Mouse (Mus musculus) intestine, postnatal 0 days (tissue): ENCODE results near the gene Mypn. TPM values are rescaled to one million over a fixed set of nuclear protein-coding genes. Genes with fewer than 3 reads are reported as not detected.

ENCODE experiments used
- ATAC-seq: fragments of 200-750 bp; cut with Nextera tagmentation; 2 replicates; pipeline ENCODE4 v1.8.0; 2017; ENCODE audit warnings: mild to moderate bottlenecking, moderate TSS enrichment, moderate library complexity
- H3K27ac ChIP-seq: fragments of 300-500 bp; sonication (generic); 2 replicates; pipeline ENCODE4 v1.5.1; 2014; ENCODE audit warnings: mild to moderate bottlenecking, low read depth, low read length, moderate library complexity
- H3K27me3 ChIP-seq: fragments of 300-500 bp; sonication (generic); replicated peaks from 2 replicates; pipeline ENCODE4 v1.6.1; 2014; ENCODE audit warnings: low read length, mixed read lengths; ENCODE audit not compliant: control insufficient read depth, insufficient read depth
- H3K36me3 ChIP-seq: fragments of 300-500 bp; sonication (generic); 2 replicates; pipeline ENCODE4 v1.6.1; 2014; ENCODE audit warnings: mild to moderate bottlenecking, moderate library complexity; ENCODE audit not compliant: control insufficient read depth, insufficient read depth
- H3K4me1 ChIP-seq: fragments of 300-500 bp; sonication (generic); replicated peaks from 2 replicates; pipeline ENCODE4 v1.6.1; 2014; ENCODE audit warnings: antibody characterized with exemption, low read length, mixed read lengths; ENCODE audit not compliant: control insufficient read depth, insufficient read depth
- H3K4me2 ChIP-seq: fragments of 300-500 bp; sonication (generic); replicated peaks from 2 replicates; pipeline ENCODE4 v1.6.1; 2014; ENCODE audit warnings: low read depth, mild to moderate bottlenecking, moderate library complexity
- H3K4me3 ChIP-seq: fragments of 300-500 bp; sonication (generic); 2 replicates; pipeline ENCODE4 v1.5.1; 2014; ENCODE audit warnings: low read depth, low read length
- H3K9ac ChIP-seq: fragments of 300-500 bp; sonication (generic); 2 replicates; pipeline ENCODE4 v1.6.1; 2014; ENCODE audit warnings: mild to moderate bottlenecking, low read depth, low read length
- H3K9me3 ChIP-seq: fragments of 300-500 bp; sonication (generic); 2 replicates; pipeline ENCODE4 v1.6.1; 2016; ENCODE audit warnings: mixed run types; ENCODE audit not compliant: control insufficient read depth
- CTCF ChIP-seq: sonication (generic); IDR thresholded peaks from 2 replicates; pipeline ENCODE4 v1.5.1; 2016; ENCODE audit warnings: low read depth, mild to moderate bottlenecking, control low read depth, antibody characterized with exemption, moderate library complexity
- WGBS: fragments of 180-500 bp; shearing (Covaris S2); extraction: QIAGEN DNeasy Blood & Tissue Kit; methylation state at CpG from one replicate; pipeline ENCODE4 v1.1.7; 2014; 5-methylcytosine and 5-hydroxymethylcytosine counted together
- polyA plus RNA-seq: library from polyadenylated mRNA; unstranded; fragments of >200 nt; fragmentation: Nextera tagmentation; extraction: Ambion mirVana; gene quantifications from 2 replicates; pipeline ENCODE4 v1.2.1, GENCODE M21; 2015

Mypn gene
- polyA plus RNA-seq, 1 experiment from 2014 or later = 0.03 TPM

DNA sequence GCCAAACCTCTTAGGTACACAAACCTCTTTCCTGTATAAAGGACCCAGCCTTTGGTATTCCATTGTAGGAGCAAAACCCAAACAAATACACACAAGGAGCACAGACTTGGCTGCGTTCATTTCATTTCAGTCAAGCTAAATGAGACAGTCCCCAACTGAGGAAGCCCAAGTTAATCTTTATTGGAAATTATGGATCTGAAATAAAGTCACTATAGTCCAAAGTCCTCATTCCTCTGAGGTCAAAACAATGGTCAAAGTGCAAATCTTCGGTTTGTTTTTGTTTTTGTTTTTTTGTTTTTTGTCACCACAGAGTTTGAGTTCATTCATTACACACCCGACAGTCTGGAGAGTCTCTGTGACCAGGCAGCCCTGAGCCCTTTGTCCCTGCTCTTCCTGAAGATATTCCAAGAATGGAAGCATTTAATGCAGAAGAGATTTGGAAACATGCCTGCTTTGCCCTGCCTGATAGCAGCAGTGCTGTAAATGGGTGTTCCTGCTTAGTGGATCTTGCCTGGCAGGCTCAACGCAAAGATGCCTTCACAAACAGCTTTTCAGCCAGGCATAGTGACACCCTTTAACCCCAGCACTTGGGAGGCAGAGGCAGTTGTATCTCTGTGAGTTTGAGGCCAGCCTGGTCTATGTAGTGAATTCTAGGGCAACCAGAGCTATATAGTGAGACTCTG lies 47.9 kb downstream of the Mypn start:
- no peak overlapping the region for H3K4me3 ChIP-seq
- no peak overlapping the region for H3K9ac ChIP-seq
- H3K27ac ChIP-seq = no peak overlapping the region
- no peak for ATAC-seq
- WGBS = 50% methylated on average over 4 of the region's 4 CpGs
- H3K36me3 ChIP-seq = no peaks in the 10 kb centered on the region
- H3K4me1 ChIP-seq = no peaks in the 10 kb centered on the region
- no peaks in the 10 kb centered on the region for H3K9me3 ChIP-seq
- H3K27me3 ChIP-seq = no peaks in the 10 kb centered on the region
- no peak overlapping the region for H3K4me2 ChIP-seq
- TF ChIP-seq CTCF = no peak

DNA sequence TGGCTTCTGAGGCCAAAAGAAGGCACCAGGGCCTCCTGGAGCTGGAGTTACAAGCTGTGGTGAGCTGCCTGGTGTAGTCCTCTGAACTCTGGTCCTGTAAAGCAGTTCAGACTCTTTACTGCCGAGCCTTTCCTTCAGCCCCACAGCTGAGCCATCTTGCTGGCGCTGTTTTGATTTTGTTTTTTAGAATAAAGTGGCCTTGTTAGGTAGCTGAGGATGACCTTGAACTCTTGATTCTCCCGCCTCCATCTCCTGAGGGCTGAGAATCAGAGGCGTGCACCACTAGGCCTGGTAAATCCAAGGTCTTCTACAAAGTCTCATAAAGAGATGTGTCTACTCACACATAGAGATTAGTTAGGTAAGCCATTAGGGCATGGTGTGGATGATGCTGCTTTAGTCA lies 49.0 kb downstream of the Mypn start:
- ATAC-seq = no peak
- Histone ChIP-seq H3K27me3 (no peaks in the 10 kb centered on the region), H3K4me1 (no peaks in the 10 kb centered on the region), H3K27ac (no peak overlapping the region), H3K9me3 (no peaks in the 10 kb centered on the region), H3K4me3 (no peak overlapping the region), H3K9ac (no peak overlapping the region), H3K36me3 (no peaks in the 10 kb centered on the region), H3K4me2 (no peak overlapping the region)
- WGBS = 84% methylated on average over 4 of the region's 4 CpGs
- no peak for TF ChIP-seq CTCF

DNA sequence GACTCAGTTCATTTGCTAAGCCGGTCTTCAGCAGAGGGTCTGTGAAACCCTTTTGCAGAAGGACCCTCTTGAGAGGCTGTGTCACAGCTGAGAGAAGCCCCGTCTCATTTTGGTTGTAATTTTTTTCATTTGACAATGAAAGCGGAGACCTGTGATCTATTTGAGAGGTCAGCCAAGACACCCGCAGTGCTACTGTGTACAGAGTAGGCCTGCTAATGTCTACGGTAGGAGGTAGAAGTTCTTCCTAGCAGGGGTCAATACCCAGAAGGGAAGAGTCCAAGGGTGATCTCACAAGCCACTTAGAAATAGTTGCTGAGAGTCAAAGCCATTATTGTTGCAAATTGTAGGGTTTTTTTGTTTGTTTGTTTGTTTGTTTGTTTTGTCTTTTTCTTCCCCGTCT lies 49.5 kb downstream of the Mypn start:
- ATAC-seq = no peak
- H3K36me3 ChIP-seq = no peaks in the 10 kb centered on the region

DNA sequence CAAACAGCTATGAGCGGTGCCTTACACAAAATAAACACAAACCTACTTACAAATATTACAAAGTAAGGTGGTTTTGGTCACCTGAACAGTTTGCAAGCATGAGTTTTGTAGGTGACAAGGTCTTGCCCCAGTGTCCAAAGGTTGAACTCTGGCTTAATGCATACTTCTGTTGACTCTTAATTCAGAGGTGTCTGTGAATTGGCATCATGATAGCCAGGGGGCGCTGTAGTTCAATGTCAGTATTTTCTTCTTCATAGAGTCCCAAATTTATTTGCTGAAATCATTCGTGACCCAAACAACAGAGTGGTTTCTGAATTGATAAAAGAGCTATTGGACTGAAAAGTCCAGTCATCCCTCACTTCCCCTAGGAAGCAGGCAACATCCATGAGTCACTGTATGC lies 50.2 kb downstream of the Mypn start:
- TF ChIP-seq CTCF = peak; percentile 81
- Histone ChIP-seq H3K27me3 (no peaks in the 10 kb centered on the region), H3K4me1 (no peaks in the 10 kb centered on the region), H3K36me3 (no peaks in the 10 kb centered on the region), H3K9me3 (no peaks in the 10 kb centered on the region), H3K4me2 (no peak overlapping the region), H3K9ac (no peak overlapping the region), H3K27ac (no peak overlapping the region), H3K4me3 (no peak overlapping the region)
- no peak for ATAC-seq
- WGBS = 36% methylated on average over 3 of the region's 3 CpGs

More for the DNA sequence above, 49.5 kb downstream of the Mypn start:
- H3K4me2 ChIP-seq = no peak overlapping the region
- 77% methylated on average over 6 of the region's 6 CpGs for WGBS
- no peaks in the 10 kb centered on the region for H3K27me3 ChIP-seq
- no peaks in the 10 kb centered on the region for H3K4me1 ChIP-seq
- no peak for TF ChIP-seq CTCF
- no peak overlapping the region for H3K4me3 ChIP-seq
- H3K27ac ChIP-seq = no peak overlapping the region
- no peaks in the 10 kb centered on the region for H3K9me3 ChIP-seq
- H3K9ac ChIP-seq = no peak overlapping the region

DNA sequence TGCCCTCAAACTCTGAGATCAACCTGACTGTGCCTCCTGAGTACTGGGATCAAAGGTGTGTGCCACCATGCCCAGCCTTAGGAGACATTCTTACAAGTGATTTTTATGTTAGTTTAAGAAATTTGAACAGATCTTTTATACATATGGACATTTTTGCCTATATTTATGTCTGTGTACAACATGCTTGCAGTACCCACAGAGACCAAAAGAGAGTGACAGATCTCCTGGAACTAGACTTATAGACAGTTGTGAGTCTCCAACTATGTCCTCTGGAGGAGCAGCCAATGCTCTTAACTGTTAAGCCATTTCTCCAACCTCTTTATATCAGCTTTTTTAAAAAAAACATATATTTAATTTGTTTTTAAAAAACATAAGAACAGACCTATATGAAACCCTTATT lies 51.4 kb downstream of the Mypn start:
- no peaks in the 10 kb centered on the region for H3K36me3 ChIP-seq
- no peak for ATAC-seq
- no peak for TF ChIP-seq CTCF

DNA sequence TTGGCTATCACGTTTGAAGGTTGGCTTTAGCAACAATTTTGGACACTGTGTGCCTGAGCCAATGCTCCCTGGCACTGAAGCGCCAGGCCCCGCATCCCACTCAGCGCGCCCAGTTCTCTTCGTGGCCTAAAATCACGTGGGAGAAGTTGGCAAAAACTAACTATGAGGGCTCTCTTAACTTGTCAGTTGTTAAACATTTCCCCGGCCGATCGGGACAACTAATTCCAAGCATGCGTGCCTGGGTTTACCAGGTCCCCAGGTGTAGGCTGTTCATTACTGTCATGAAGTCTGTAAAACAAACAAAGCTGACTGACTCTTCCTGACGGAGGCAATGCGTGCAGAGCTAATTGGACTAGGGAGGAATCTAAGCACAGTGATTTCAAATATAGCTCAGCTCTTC lies 61.1 kb downstream of the Mypn start:
- 55% methylated on average over 13 of the region's 13 CpGs for WGBS
- Histone ChIP-seq H3K27ac (no peak overlapping the region), H3K9ac (no peak overlapping the region)

More for the DNA sequence above, 51.4 kb downstream of the Mypn start:
- no peak overlapping the region for H3K4me3 ChIP-seq
- H3K9ac ChIP-seq = no peak overlapping the region
- no peaks in the 10 kb centered on the region for H3K4me1 ChIP-seq
- no peak overlapping the region for H3K27ac ChIP-seq
- H3K9me3 ChIP-seq = no peaks in the 10 kb centered on the region
- no peak overlapping the region for H3K4me2 ChIP-seq
- no peaks in the 10 kb centered on the region for H3K27me3 ChIP-seq

DNA sequence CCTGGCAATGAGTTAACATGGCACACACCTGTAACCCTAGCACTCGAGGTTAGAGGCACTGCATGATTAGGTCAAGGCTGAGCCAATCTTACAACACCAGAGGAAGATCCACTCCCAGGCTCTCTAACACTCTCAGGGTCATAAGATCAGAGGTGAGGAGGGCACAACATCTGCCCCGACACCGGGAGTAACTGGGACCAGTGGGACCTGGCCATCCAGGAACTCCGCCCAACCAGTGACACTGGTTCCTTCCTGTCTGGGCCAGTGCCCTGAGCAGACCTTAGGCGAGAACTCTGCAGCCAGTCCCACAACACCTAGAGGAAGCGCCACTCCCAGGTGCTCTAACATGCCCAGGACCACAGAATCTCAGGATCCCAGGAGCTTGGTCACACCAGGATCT lies 67.3 kb downstream of the Mypn start:
- ATAC-seq = no peak
- no peak overlapping the region for H3K4me2 ChIP-seq
- no peak for TF ChIP-seq CTCF
- H3K4me3 ChIP-seq = no peak overlapping the region
- no peaks in the 10 kb centered on the region for H3K9me3 ChIP-seq
- WGBS = 77% methylated on average over 6 of the region's 6 CpGs
- H3K4me1 ChIP-seq = no peaks in the 10 kb centered on the region
- H3K9ac ChIP-seq = no peak overlapping the region
- H3K27ac ChIP-seq = no peak overlapping the region
- H3K27me3 ChIP-seq = no peaks in the 10 kb centered on the region
- no peaks in the 10 kb centered on the region for H3K36me3 ChIP-seq

More for the DNA sequence above, 61.1 kb downstream of the Mypn start:
- H3K4me1 ChIP-seq = no peaks in the 10 kb centered on the region
- H3K4me2 ChIP-seq = no peak overlapping the region
- no peak for TF ChIP-seq CTCF
- ATAC-seq = no peak
- H3K4me3 ChIP-seq = no peak overlapping the region
- no peaks in the 10 kb centered on the region for H3K27me3 ChIP-seq
- H3K9me3 ChIP-seq = no peaks in the 10 kb centered on the region
- no peaks in the 10 kb centered on the region for H3K36me3 ChIP-seq
